Mouse (Mus musculus) forebrain, embryonic 10.5 days (tissue): ENCODE measurements around the gene Mblac2. TPM values are rescaled to one million over a fixed set of nuclear protein-coding genes. Genes with fewer than 3 reads are reported as not detected.

ENCODE experiments used
- DNase-seq: peaks from one replicate; pipeline ENCODE4 v3.0.0-alpha.2; 2017; ENCODE audit warnings: low spot score; ENCODE audit errors: extremely low spot score
- H3K27ac ChIP-seq: fragments of 300-500 bp; sonication (generic); 2 replicates; pipeline ENCODE4 v1.5.1; 2016; ENCODE audit warnings: mild to moderate bottlenecking
- H3K27me3 ChIP-seq: fragments of 300-500 bp; sonication (generic); 2 replicates; pipeline ENCODE4 v1.6.1; 2016; ENCODE audit warnings: mild to moderate bottlenecking; ENCODE audit not compliant: poor library complexity, severe bottlenecking
- H3K36me3 ChIP-seq: fragments of 300-500 bp; sonication (generic); replicated peaks from 2 replicates; pipeline ENCODE4 v1.6.1; 2016; ENCODE audit warnings: mild to moderate bottlenecking, moderate library complexity
- H3K4me1 ChIP-seq: fragments of 300-500 bp; sonication (generic); 2 replicates; pipeline ENCODE4 v1.6.1; 2016
- H3K4me3 ChIP-seq: fragments of 300-500 bp; sonication (generic); 2 replicates; pipeline ENCODE4 v1.5.1; 2016; ENCODE audit warnings: mild to moderate bottlenecking, moderate library complexity
- H3K9me3 ChIP-seq: fragments of 300-500 bp; sonication (generic); 2 replicates; pipeline ENCODE4 v1.6.1; 2016; ENCODE audit warnings: mild to moderate bottlenecking, moderate library complexity
- WGBS: fragments of 180-500 bp; shearing (Covaris S2); methylation state at CpG from one replicate; pipeline ENCODE4 v1.1.7; 2016; 5-methylcytosine and 5-hydroxymethylcytosine counted together
- polyA plus RNA-seq: library from polyadenylated mRNA; unstranded; fragments of >200 nt; fragmentation: Nextera tagmentation; extraction: Ambion mirVana; gene quantifications from 2 replicates; pipeline ENCODE4 v1.2.1, GENCODE M21; 2016

Gene Mblac2
- polyA plus RNA-seq, 1 experiment from 2014 or later = 3.5 TPM

DNA sequence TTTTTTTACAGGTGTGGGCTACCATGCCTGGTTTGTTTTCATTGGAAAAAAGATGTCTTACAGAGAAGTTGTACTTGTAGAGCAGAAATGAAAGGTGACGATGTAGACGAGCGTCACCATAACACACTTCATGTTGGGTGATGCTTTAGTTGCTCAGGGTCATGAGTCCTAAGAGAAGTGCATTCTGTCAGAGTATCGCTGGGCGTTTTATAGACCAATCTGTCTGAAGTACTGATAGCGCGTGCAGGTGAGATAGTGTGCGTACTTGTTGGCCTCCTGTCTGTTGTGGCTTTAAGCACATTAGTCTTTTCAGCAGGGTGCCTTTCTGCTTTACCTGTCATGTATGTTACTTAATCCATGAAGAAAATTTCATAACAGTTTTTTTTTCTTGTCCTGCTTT, 79.0 kb downstream of the Mblac2 start:
- WGBS = 97% methylated on average over 8 of the region's 8 CpGs
- no peak for DNase-seq
- peaks cover 12% of the 10 kb centered on the region for H3K4me1 ChIP-seq
- H3K27me3 ChIP-seq = no peaks in the 10 kb centered on the region
- H3K36me3 ChIP-seq = peaks cover 67% of the 10 kb centered on the region
- no peak overlapping the region for H3K27ac ChIP-seq
- H3K9me3 ChIP-seq = no peaks in the 10 kb centered on the region
- H3K4me3 ChIP-seq = no peak overlapping the region

DNA sequence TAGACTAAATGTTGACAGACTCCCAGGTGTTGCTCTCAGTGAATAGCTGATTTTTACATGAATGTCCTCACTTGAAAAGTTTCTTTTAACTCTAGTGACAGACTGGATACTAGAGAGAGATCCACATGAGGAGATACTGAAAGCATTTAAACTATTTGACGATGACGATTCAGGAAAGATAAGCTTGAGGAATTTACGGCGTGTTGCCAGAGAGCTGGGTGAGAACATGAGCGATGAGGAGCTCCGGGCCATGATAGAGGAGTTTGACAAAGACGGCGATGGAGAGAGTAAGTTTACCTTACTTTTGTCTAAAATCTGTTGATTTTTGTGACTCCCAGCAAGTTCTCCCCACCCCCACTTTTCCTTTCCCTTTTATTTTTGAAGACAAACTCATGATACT, 80.7 kb downstream of the Mblac2 start:
- Histone ChIP-seq H3K4me3 (no peak overlapping the region), H3K36me3 (peaks cover 69% of the 10 kb centered on the region), H3K27ac (no peak overlapping the region), H3K9me3 (no peaks in the 10 kb centered on the region), H3K27me3 (no peaks in the 10 kb centered on the region), H3K4me1 (no peaks in the 10 kb centered on the region)
- DNase-seq = no peak
- WGBS = 93% methylated on average over 8 of the region's 8 CpGs

DNA sequence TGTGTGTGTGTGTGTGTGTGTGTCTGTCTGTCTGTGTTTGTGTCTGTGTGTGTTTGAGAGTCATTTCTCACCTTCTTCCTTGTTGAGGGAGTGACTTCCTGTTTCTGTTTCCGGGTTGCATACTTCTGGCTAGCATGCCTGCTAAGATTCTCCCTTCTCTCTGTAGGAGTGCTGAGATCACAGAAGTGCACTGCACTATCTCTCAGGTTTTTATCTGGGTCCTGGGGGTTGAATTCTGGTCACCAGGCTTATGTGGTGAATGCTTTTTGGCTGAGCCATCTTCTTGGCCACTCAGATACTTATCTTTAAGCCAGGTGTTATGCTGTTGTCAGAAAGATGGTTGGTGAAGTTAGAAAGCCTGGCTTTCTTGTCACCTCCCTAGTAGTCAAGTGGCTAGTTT, 82.7 kb downstream of the Mblac2 start:
- peaks cover 53% of the 10 kb centered on the region for H3K36me3 ChIP-seq
- H3K4me1 ChIP-seq = no peaks in the 10 kb centered on the region
- H3K4me3 ChIP-seq = no peak overlapping the region
- H3K9me3 ChIP-seq = no peaks in the 10 kb centered on the region
- no peak for DNase-seq
- H3K27me3 ChIP-seq = no peaks in the 10 kb centered on the region
- 70% methylated on average over 1 of the region's 1 CpGs for WGBS
- H3K27ac ChIP-seq = no peak overlapping the region

DNA sequence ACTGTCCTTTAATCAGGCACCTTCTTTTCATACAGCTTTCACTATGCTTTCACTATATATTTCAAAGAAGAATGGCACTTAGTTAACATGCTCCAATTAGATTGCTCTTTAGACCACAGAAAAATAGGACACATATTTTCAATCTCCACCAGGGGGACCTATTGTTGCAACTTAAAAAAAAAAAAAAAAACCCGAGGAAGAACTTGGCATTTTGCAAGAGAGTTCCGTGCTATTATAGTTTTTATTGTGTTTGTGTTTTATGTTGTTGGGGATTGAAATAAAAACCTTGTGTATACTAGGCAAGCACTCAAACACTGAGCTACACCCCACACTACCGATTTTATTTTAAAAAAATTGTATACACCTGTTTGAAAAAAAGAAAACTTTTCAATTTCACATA, 90.0 kb downstream of the Mblac2 start:
- 59% methylated on average over 3 of the region's 3 CpGs for WGBS
- no peaks in the 10 kb centered on the region for H3K9me3 ChIP-seq
- DNase-seq = no peak
- H3K4me1 ChIP-seq = no peaks in the 10 kb centered on the region
- H3K4me3 ChIP-seq = no peak overlapping the region
- H3K27ac ChIP-seq = no peak overlapping the region
- H3K36me3 ChIP-seq = 0 out of 2 replicates have a peak, but pooled peaks cover 9% of the 10 kb centered on the region
- no peaks in the 10 kb centered on the region for H3K27me3 ChIP-seq

Other genes with a start within 250 kb of the Mblac2 start
- gene Adgrv1, start 78.2 kb upstream of the Mblac2 start, polyA plus RNA-seq = 28.1 and 30.3 TPM in 2 replicates
- gene Lysmd3, start 53.7 kb upstream of the Mblac2 start, polyA plus RNA-seq = 20.3 and 24.7 TPM in 2 replicates
- gene Polr3g, start 328 bp upstream of the Mblac2 start, polyA plus RNA-seq = 21.7 and 24.3 TPM in 2 replicates
- gene Cetn3, start 71.7 kb downstream of the Mblac2 start, polyA plus RNA-seq = 237 and 275 TPM in 2 replicates